Mouse (Mus musculus) small intestine, adult 2 months (tissue): ENCODE data around the gene 4430402I18Rik. TPM values are rescaled to one million over a fixed set of nuclear protein-coding genes. Genes with fewer than 3 reads are reported as not detected.
A peak's percentile ranks its signal among the peaks of the same experiment; 100 is the strongest.
"Not testable (repeated sequence)": the region's sequence is repeated elsewhere in the genome, so short reads cannot be mapped to it uniquely, and the experiment has no call there.

ENCODE experiments used
- H3K27ac ChIP-seq: fragments of 200-500 bp; 2 replicates; pipeline ENCODE4 v1.5.1; 2012; ENCODE audit warnings: low read depth, low read length, control low read depth, inconsistent platforms; ENCODE audit not compliant: insufficient read depth
- H3K27me3 ChIP-seq: fragments of 200-500 bp; 2 replicates; pipeline ENCODE4 v1.6.1; 2012; ENCODE audit warnings: mild to moderate bottlenecking, moderate library complexity, low read length, inconsistent platforms; ENCODE audit not compliant: control insufficient read depth, insufficient read depth
- H3K36me3 ChIP-seq: fragments of 200-500 bp; 2 replicates; pipeline ENCODE4 v1.6.1; 2012; ENCODE audit warnings: mild to moderate bottlenecking, low read length, control low read depth, inconsistent platforms; ENCODE audit not compliant: control insufficient read depth, insufficient read depth
- H3K4me1 ChIP-seq: fragments of 200-500 bp; 2 replicates; pipeline ENCODE4 v1.6.1; 2012; ENCODE audit warnings: low read length, inconsistent platforms, mixed read lengths; ENCODE audit not compliant: control insufficient read depth, insufficient read depth, insufficient read length
- H3K4me3 ChIP-seq: fragments of 200-500 bp; 2 replicates; pipeline ENCODE4 v1.5.1; 2012; ENCODE audit warnings: low read depth, mild to moderate bottlenecking, control low read depth, inconsistent platforms, low read length, moderate library complexity
- CTCF ChIP-seq: fragments of 200-500 bp; IDR thresholded peaks from 2 replicates; pipeline ENCODE4 v1.5.1; 2012; ENCODE audit warnings: low read depth, mild to moderate bottlenecking, control low read depth, inconsistent platforms, low read length, moderate library complexity, mixed read lengths; ENCODE audit not compliant: insufficient replicate concordance, insufficient read length; ENCODE audit errors: extremely low read depth
- POLR2A ChIP-seq: fragments of 200-500 bp; IDR thresholded peaks from 2 replicates; pipeline ENCODE4 v1.6.1; 2012; ENCODE audit warnings: low read depth, mild to moderate bottlenecking, control low read depth, inconsistent platforms, low read length, moderate library complexity
- WGBS: fragments of 180-500 bp; shearing (Covaris S2); methylation state at CpG from one replicate; pipeline ENCODE4 v1.1.7; 2018; 5-methylcytosine and 5-hydroxymethylcytosine counted together
- polyA plus RNA-seq: library from polyadenylated mRNA; depleted of rRNA; stranded (reverse); fragments of >200 nt; gene quantifications from 2 replicates; pipeline ENCODE4 v1.2.3, GENCODE M21; 2012

4430402I18Rik gene
- polyA plus RNA-seq, 1 experiment = 0.38 TPM

- Histone ChIP-seq H3K27ac (no peak overlapping the region), H3K27me3 (no peaks in the 10 kb centered on the region), H3K4me3 (no peak overlapping the region), H3K36me3 (peaks cover 41% of the 10 kb centered on the region), H3K4me1 (no peaks in the 10 kb centered on the region)
- WGBS = 82% methylated on average over 3 of the region's 3 CpGs
- TF ChIP-seq CTCF (no peak), POLR2A (no peak)
Measured at GRCm38 (mm10) chr19:29008069-29008706, 40.6 kb upstream of the 4430402I18Rik start.

- H3K27me3 ChIP-seq, H3K4me1 ChIP-seq, H3K4me3 ChIP-seq, H3K27ac ChIP-seq: not testable (repeated sequence)
- 98% methylated on average over 16 of the region's 16 CpGs for WGBS
- peaks cover 44% of the 10 kb centered on the region for H3K36me3 ChIP-seq
Measured at GRCm38 (mm10) chr19:29000321-29000720, 32.7 kb upstream of the 4430402I18Rik start.

- 69% methylated on average over 4 of the region's 4 CpGs for WGBS
- no peaks in the 10 kb centered on the region for H3K27me3 ChIP-seq
- TF ChIP-seq CTCF = no peak
- no peak for TF ChIP-seq POLR2A
- H3K27ac ChIP-seq = no peak overlapping the region
- H3K36me3 ChIP-seq = peaks cover 50% of the 10 kb centered on the region
- no peaks in the 10 kb centered on the region for H3K4me1 ChIP-seq
- H3K4me3 ChIP-seq = no peak overlapping the region
Measured at GRCm38 (mm10) chr19:28997976-28998630, 30.5 kb upstream of the 4430402I18Rik start.

- Histone ChIP-seq H3K4me3 (no peak overlapping the region), H3K4me1 (no peaks in the 10 kb centered on the region), H3K36me3 (peaks cover 33% of the 10 kb centered on the region), H3K27me3 (no peaks in the 10 kb centered on the region), H3K27ac (0 out of 2 replicates have a peak overlapping the region, but pooled peaks have one; percentile 15)
- TF ChIP-seq CTCF (no peak), POLR2A (no peak)
- WGBS = 77% methylated on average over 5 of the region's 5 CpGs
Measured at GRCm38 (mm10) chr19:28995366-28995765, 27.8 kb upstream of the 4430402I18Rik start.

- 77% methylated on average over 7 of the region's 7 CpGs for WGBS
- Histone ChIP-seq H3K36me3 (peaks cover 28% of the 10 kb centered on the region), H3K27me3 (no peaks in the 10 kb centered on the region), H3K27ac (0 out of 2 replicates have a peak overlapping the region, but pooled peaks have one; percentile 15), H3K4me1 (no peaks in the 10 kb centered on the region; the same call in 1 of the 2 replicates), H3K4me3 (no peak overlapping the region)
- TF ChIP-seq POLR2A = no peak
- TF ChIP-seq CTCF = no peak
Measured at GRCm38 (mm10) chr19:28994870-28995269, 27.3 kb upstream of the 4430402I18Rik start.

GRCm38 (mm10) chr19:28991391-28991790 lies 23.8 kb upstream of the 4430402I18Rik start:
- H3K4me1 ChIP-seq = peaks cover 5% of the 10 kb centered on the region; the same call in 1 of the 2 replicates
- WGBS = 55% methylated on average over 5 of the region's 5 CpGs
- TF ChIP-seq CTCF = no peak
- H3K4me3 ChIP-seq = no peak overlapping the region
- peak overlapping the region; percentile 75; the same call in 1 of the 2 replicates for H3K27ac ChIP-seq
- H3K36me3 ChIP-seq = peaks cover 15% of the 10 kb centered on the region
- no peaks in the 10 kb centered on the region for H3K27me3 ChIP-seq

- Histone ChIP-seq H3K36me3 (peaks cover 11% of the 10 kb centered on the region), H3K27me3 (no peaks in the 10 kb centered on the region), H3K4me1 (peaks cover 5% of the 10 kb centered on the region; the same call in 1 of the 2 replicates), H3K27ac (peak overlapping the region; percentile 75), H3K4me3 (peak overlapping the region; percentile 88)
- under 1% methylated on average over 41 of the region's 41 CpGs for WGBS
- TF ChIP-seq POLR2A = no peak
- TF ChIP-seq CTCF = no peak
Measured at GRCm38 (mm10) chr19:28990590-28991221, 23.1 kb upstream of the 4430402I18Rik start.
